Mouse (Mus musculus) CH12.LX (cell line): ENCODE results near the gene Gm21915. TPM values are rescaled to one million over a fixed set of nuclear protein-coding genes. Genes with fewer than 3 reads are reported as not detected.

Source experiments
- DNase-seq: peaks from one replicate; pipeline ENCODE4 v3.0.0-alpha.2; 2013; ENCODE audit errors: extremely low read depth
- H3K27ac ChIP-seq: 2 replicates; pipeline ENCODE4 v1.5.1; 2012; ENCODE audit warnings: low read depth, mild to moderate bottlenecking, control low read depth, moderate library complexity; ENCODE audit not compliant: insufficient read depth
- H3K27me3 ChIP-seq: replicated peaks from 2 replicates; pipeline ENCODE3; 2012; ENCODE audit warnings: inconsistent platforms
- H3K36me3 ChIP-seq, 2 experiments: replicated peaks in 1 of 2; 2 replicates each; pipeline versions ENCODE3 to v1.6.1; 2012; ENCODE audit warnings: inconsistent platforms in 1 of 2, low read length in 1 of 2, mild to moderate bottlenecking in 1 of 2, mixed read lengths in 1 of 2, moderate library complexity in 1 of 2; ENCODE audit not compliant: control insufficient read depth in 1 of 2, insufficient read depth in 1 of 2
- H3K4me1 ChIP-seq, 2 experiments: 2 replicates each; pipeline ENCODE4 v1.6.1; 2012; ENCODE audit warnings: inconsistent platforms in 1 of 2, moderate library complexity in 1 of 2; ENCODE audit not compliant: insufficient read depth in 2 of 2, control insufficient read depth in 1 of 2
- H3K4me2 ChIP-seq: 2 replicates; pipeline ENCODE4 v1.6.1; 2012; ENCODE audit warnings: low read depth, mild to moderate bottlenecking, control low read depth; ENCODE audit not compliant: poor library complexity, insufficient read depth, severe bottlenecking
- H3K4me3 ChIP-seq, 3 experiments: fragments of 150-350 bp in 1 of 3; sonication (generic) in 1 of 3; replicated peaks in 1 of 3; 2 replicates each; pipeline versions ENCODE3 to v1.5.1; 2011 to 2012; ENCODE audit warnings: low read depth in 2 of 3, low read length in 2 of 3, mild to moderate bottlenecking in 2 of 3, moderate library complexity in 2 of 3, control low read depth in 1 of 3, improper control_type of control experiment in 1 of 3, inconsistent platforms in 1 of 3, mixed read lengths in 1 of 3; ENCODE audit not compliant: poor library complexity in 1 of 3
- H3K79me2 ChIP-seq: replicated peaks from 2 replicates; pipeline ENCODE4 v1.6.1; 2012; ENCODE audit warnings: mild to moderate bottlenecking, moderate library complexity; ENCODE audit not compliant: control insufficient read depth, poor library complexity, insufficient read depth, severe bottlenecking; ENCODE audit errors: extremely low read depth
- H3K9ac ChIP-seq: 2 replicates; pipeline ENCODE4 v1.6.1; 2012; ENCODE audit warnings: low read depth, mild to moderate bottlenecking, control low read depth, moderate library complexity; ENCODE audit not compliant: insufficient read depth
- H3K9me3 ChIP-seq: replicated peaks from 2 replicates; pipeline ENCODE3; 2012; ENCODE audit warnings: low read length, inconsistent platforms, mixed read lengths
- BHLHE40 ChIP-seq: IDR thresholded peaks from 2 replicates; pipeline ENCODE4 v1.6.1; 2011; ENCODE audit warnings: mild to moderate bottlenecking, low read depth, low read length, improper control_type of control experiment
- CHD1 ChIP-seq: IDR thresholded peaks from 2 replicates; pipeline ENCODE4 v1.6.1; 2012; ENCODE audit warnings: low read depth, low read length, improper control_type of control experiment, inconsistent platforms
- CHD2 ChIP-seq: IDR thresholded peaks from 2 replicates; pipeline ENCODE4 v1.6.1; 2011; ENCODE audit warnings: low read length, improper control_type of control experiment
- E2F4 ChIP-seq: IDR thresholded peaks from 2 replicates; pipeline ENCODE4 v1.6.1; 2011; ENCODE audit warnings: low read depth, low read length, improper control_type of control experiment; ENCODE audit not compliant: insufficient replicate concordance
- ELF1 ChIP-seq: IDR thresholded peaks from 2 replicates; pipeline ENCODE4 v1.6.1; 2014; ENCODE audit warnings: low read depth, mild to moderate bottlenecking, inconsistent platforms, low read length, improper control_type of control experiment
- ETS1 ChIP-seq: conservative IDR thresholded peaks from 2 replicates; pipeline ENCODE4 v1.6.1; 2012; ENCODE audit warnings: low read depth, mild to moderate bottlenecking, inconsistent platforms, low read length, improper control_type of control experiment, moderate library complexity
- GABPA ChIP-seq: IDR thresholded peaks from 2 replicates; pipeline ENCODE4 v1.6.1; 2012; ENCODE audit warnings: low read depth, low read length, improper control_type of control experiment, inconsistent platforms; ENCODE audit not compliant: insufficient replicate concordance
- HCFC1 ChIP-seq: IDR thresholded peaks from 2 replicates; pipeline ENCODE4 v1.6.1; 2012; ENCODE audit warnings: low read depth, mild to moderate bottlenecking, inconsistent platforms, low read length, improper control_type of control experiment
- IRF4 ChIP-seq: IDR thresholded peaks from 2 replicates; pipeline ENCODE4 v1.6.1; 2014; ENCODE audit warnings: low read depth, mild to moderate bottlenecking, inconsistent platforms, low read length, improper control_type of control experiment
- JUN ChIP-seq: IDR thresholded peaks from 2 replicates; pipeline ENCODE4 v1.6.1; 2011; ENCODE audit warnings: low read depth, mild to moderate bottlenecking, low read length, improper control_type of control experiment, moderate library complexity; ENCODE audit not compliant: insufficient read depth
- JUND ChIP-seq: conservative IDR thresholded peaks from 2 replicates; pipeline ENCODE4 v1.6.1; 2011; ENCODE audit warnings: low read depth, low read length, improper control_type of control experiment
- MAFK ChIP-seq: IDR thresholded peaks from 2 replicates; pipeline ENCODE4 v1.6.1; 2011; ENCODE audit warnings: low read length, improper control_type of control experiment; ENCODE audit not compliant: insufficient replicate concordance
- MAX ChIP-seq: IDR thresholded peaks from 2 replicates; pipeline ENCODE4 v1.6.1; 2011; ENCODE audit warnings: low read length, improper control_type of control experiment
- MXI1 ChIP-seq: IDR thresholded peaks from 2 replicates; pipeline ENCODE4 v1.6.1; 2011; ENCODE audit warnings: mild to moderate bottlenecking, low read depth, low read length, improper control_type of control experiment
- NELFE ChIP-seq: IDR thresholded peaks from 2 replicates; pipeline ENCODE4 v1.6.1; 2011; ENCODE audit warnings: low read depth, low read length, improper control_type of control experiment
- NRF1 ChIP-seq: IDR thresholded peaks from 2 replicates; pipeline ENCODE4 v1.6.1; 2014; ENCODE audit warnings: low read depth, mild to moderate bottlenecking, inconsistent platforms, low read length, improper control_type of control experiment, moderate library complexity
- POLR2A ChIP-seq: IDR thresholded peaks from 2 replicates; pipeline ENCODE4 v1.6.1; 2011; ENCODE audit warnings: low read depth, mild to moderate bottlenecking, improper control_type of control experiment, low read length
- POLR2AphosphoS2 ChIP-seq: IDR thresholded peaks from 2 replicates; pipeline ENCODE4 v1.6.1; 2011; ENCODE audit warnings: low read depth, low read length, improper control_type of control experiment
- SIN3A ChIP-seq: IDR thresholded peaks from 2 replicates; pipeline ENCODE4 v1.6.1; 2012; ENCODE audit warnings: low read length, improper control_type of control experiment, inconsistent platforms
- SMC3 ChIP-seq: IDR thresholded peaks from 2 replicates; pipeline ENCODE4 v1.6.1; 2011; ENCODE audit warnings: low read depth, low read length, improper control_type of control experiment
- TCF12 ChIP-seq: IDR thresholded peaks from 2 replicates; pipeline ENCODE4 v1.6.1; 2014; ENCODE audit warnings: low read depth, mild to moderate bottlenecking, inconsistent platforms, low read length, improper control_type of control experiment
- UBTF ChIP-seq: IDR thresholded peaks from 2 replicates; pipeline ENCODE4 v1.6.1; 2012; ENCODE audit warnings: low read depth, mild to moderate bottlenecking, inconsistent platforms, low read length, improper control_type of control experiment, moderate library complexity
- USF1 ChIP-seq: IDR thresholded peaks from 2 replicates; pipeline ENCODE4 v1.6.1; 2014; ENCODE audit warnings: low read depth, mild to moderate bottlenecking, inconsistent platforms, low read length, improper control_type of control experiment
- USF2 ChIP-seq: conservative IDR thresholded peaks from 2 replicates; pipeline ENCODE4 v1.6.1; 2011; ENCODE audit warnings: low read depth, low read length, improper control_type of control experiment
- ZC3H11A ChIP-seq: IDR thresholded peaks from 2 replicates; pipeline ENCODE4 v1.6.1; 2012; ENCODE audit warnings: low read depth, mild to moderate bottlenecking, inconsistent platforms, low read length, improper control_type of control experiment
- ZKSCAN1 ChIP-seq: IDR thresholded peaks from 2 replicates; pipeline ENCODE4 v1.6.1; 2012; ENCODE audit warnings: low read depth, inconsistent platforms, low read length, improper control_type of control experiment, borderline replicate concordance
- ZMIZ1 ChIP-seq: IDR thresholded peaks from 2 replicates; pipeline ENCODE4 v1.6.1; 2012; ENCODE audit warnings: low read depth, mild to moderate bottlenecking, inconsistent platforms, low read length, improper control_type of control experiment
- ZNF384 ChIP-seq: IDR thresholded peaks from 2 replicates; pipeline ENCODE4 v1.6.1; 2012; ENCODE audit warnings: low read depth, low read length, improper control_type of control experiment, inconsistent platforms
- dilution Hi-C: fragments of 300-500 bp; cut with MboI; formaldehyde crosslinking; loops from 2 replicates; pipeline ENCODE4 v1.14.3; 2020; ENCODE audit warnings: low sequenced_read_pairs; ENCODE audit not compliant: extremely low pct_unique_long_range_greater_than_20kb, extremely low pct_ligation_motif_present
- in situ Hi-C: fragments of 300-500 bp; cut with MboI; formaldehyde crosslinking; loops from 3 replicates; pipeline ENCODE4 v1.14.3; 2019; ENCODE audit warnings: low sequenced_read_pairs, low pct_ligation_motif_present, low pct_unique_long_range_greater_than_20kb, mixed read lengths
- polyA plus RNA-seq: library from polyadenylated mRNA; unstranded; fragments of >175 nt; gene quantifications from 2 replicates; pipeline ENCODE4 v1.2.1, GENCODE M21; 2012; ENCODE audit warnings: low read depth; ENCODE audit not compliant: insufficient read length
- total RNA-seq, 2 experiments: library from RNA; depleted of rRNA; stranded (reverse); fragments of 300-350 nt in 1 of 2; fragments of >200 nt in 1 of 2; gene quantifications; 2 replicates each; pipeline ENCODE4 v1.2.3; 2012 to 2014

Gm21915 gene
- total and polyA plus RNA-seq, 3 experiments, result not detected

- dilution Hi-C loops (no loop called here), in situ Hi-C loops (no loop called here)
- DNase-seq, result no peak
- H3K27ac ChIP-seq, result no peak overlapping the region
- H3K4me3 ChIP-seq, result no peak overlapping the region
- TF ChIP-seq CHD2 (no peak), ETS1 (no peak), E2F4 (no peak), ZC3H11A (no peak), IRF4 (no peak), SMC3 (no peak), BHLHE40 (no peak), JUN (no peak), MXI1 (no peak), JUND (no peak), POLR2AphosphoS2 (no peak), TCF12 (no peak), MAX (no peak), SIN3A (no peak), ELF1 (no peak), MAFK (no peak), NRF1 (no peak)
- no peaks in the 10 kb centered on the region for H3K79me2 ChIP-seq
- H3K4me2 ChIP-seq, result no peak overlapping the region
- no peak overlapping the region for H3K9ac ChIP-seq
- H3K4me1 ChIP-seq, result peaks cover 7 to 32% of the 10 kb centered on the region in 2 experiments
- no peaks in the 10 kb centered on the region for H3K36me3 ChIP-seq
- peaks cover 3% of the 10 kb centered on the region for H3K27me3 ChIP-seq
- H3K9me3 ChIP-seq, result no peaks in the 10 kb centered on the region
Observed at GRCm38 (mm10) chr9:40639536-40640187, 30.8 kb upstream of the Gm21915 start.

GRCm38 (mm10) chr9:40641318-40641717, 29.1 kb upstream of the Gm21915 start:
- Histone ChIP-seq H3K36me3 (no peaks in the 10 kb centered on the region), H3K27ac (no peak overlapping the region), H3K9ac (no peak overlapping the region), H3K4me2 (no peak overlapping the region), H3K4me1 (peaks cover 7 to 30% of the 10 kb centered on the region in 2 experiments), H3K79me2 (no peaks in the 10 kb centered on the region), H3K4me3 (no peak overlapping the region), H3K27me3 (peaks cover 3% of the 10 kb centered on the region), H3K9me3 (no peaks in the 10 kb centered on the region)
- in situ Hi-C loops, result no loop called here
- TF ChIP-seq USF1, result no peak
- TF ChIP-seq ELF1, result no peak
- TF ChIP-seq POLR2A, result no peak
- TF ChIP-seq NRF1, result no peak
- no peak for TF ChIP-seq BHLHE40
- no peak for TF ChIP-seq MAFK
- no peak for TF ChIP-seq JUN
- no peak for TF ChIP-seq ZNF384
- TF ChIP-seq ZC3H11A, result no peak
- no peak for TF ChIP-seq NELFE
- no peak for TF ChIP-seq ZMIZ1
- TF ChIP-seq HCFC1, result no peak
- no peak for TF ChIP-seq CHD1
- TF ChIP-seq USF2, result no peak
- no peak for TF ChIP-seq ZKSCAN1
- TF ChIP-seq GABPA, result no peak
- TF ChIP-seq UBTF, result no peak
- no peak for TF ChIP-seq SIN3A
- TF ChIP-seq IRF4, result no peak
- no peak for DNase-seq
- dilution Hi-C loops, result no loop called here
